Mouse (Mus musculus) adrenal gland, adult 8-10 months (tissue): ENCODE measurements around the gene Clic5. TPM values are rescaled to one million over a fixed set of nuclear protein-coding genes. Genes with fewer than 3 reads are reported as not detected.
"Not testable (repeated sequence)": the region's sequence is repeated elsewhere in the genome, so short reads cannot be mapped to it uniquely, and the experiment has no call there.

ENCODE experiments used
- DNase-seq: peaks from one replicate; pipeline ENCODE4 v3.0.0; 2022
- total RNA-seq, 4 experiments: library from RNA; stranded (reverse); gene quantifications; 2 replicates each; pipeline ENCODE4 v1.2.4; 2022

Clic5 gene
- 10 to 100 TPM in 3 of 4 experiments, 1 to 10 TPM in 1; 9.6 to 20.2 (median 13.6) TPM for total RNA-seq

DNA sequence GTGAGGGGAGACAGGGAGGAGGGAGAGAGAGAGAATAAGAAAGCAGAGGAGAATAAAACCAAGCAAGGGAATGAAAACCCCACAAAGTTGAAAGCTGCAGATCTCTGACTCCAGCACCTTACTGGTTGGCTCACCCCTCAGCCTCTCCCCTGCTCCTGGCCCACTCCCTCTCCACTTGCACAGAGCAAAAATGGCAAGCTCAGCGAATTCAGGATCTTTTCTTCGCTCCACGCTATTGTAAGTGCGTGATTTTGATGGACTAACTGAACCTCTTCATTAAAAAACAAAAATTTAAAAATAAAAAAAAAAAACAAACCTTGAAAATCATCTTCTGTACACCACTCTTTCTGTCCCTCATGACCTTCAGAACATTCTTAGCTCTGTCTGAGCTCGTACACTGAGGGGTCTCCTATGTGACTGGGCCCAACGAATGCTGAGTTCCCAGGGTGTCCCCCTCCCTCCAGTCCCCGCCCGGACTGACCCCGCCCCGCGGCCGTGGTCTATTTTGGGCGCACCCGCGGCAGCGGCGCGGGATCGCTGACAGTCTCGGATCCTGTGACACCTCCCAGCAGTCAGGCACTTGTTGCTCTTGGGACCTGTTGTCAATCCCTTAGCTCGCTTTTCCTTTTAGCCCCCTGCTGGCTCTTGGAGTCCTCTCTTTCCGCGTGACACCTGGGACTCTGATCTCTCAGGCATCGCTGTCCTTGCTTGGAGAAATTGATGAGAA lies at the start of gene Clic5:
Gene Clic5 (plus strand): TSS at position 543 of the 727 bp plus-strand sequence.
- peak; percentile 30 for DNase-seq

DNA sequence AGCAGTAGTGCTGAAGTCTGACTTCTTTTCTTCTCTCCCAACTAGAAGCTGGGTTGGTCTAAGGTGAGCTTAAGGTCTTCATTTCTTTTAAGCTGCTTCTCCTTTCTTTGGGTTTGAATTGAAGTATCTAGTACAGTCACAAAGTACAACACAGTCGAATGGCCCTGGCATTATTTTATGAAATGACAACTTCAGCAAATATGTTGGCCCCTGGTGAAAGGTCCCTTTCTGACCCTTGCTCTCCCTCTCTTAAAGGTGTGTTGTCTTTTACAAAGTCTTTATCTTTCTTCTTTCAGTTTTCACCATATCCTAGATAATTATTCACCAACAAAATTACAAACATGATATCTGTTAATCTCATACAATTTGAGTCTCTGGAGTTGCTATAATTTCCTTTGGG lies 42.6 kb upstream of the Clic5 start:
- no peak for DNase-seq

DNA sequence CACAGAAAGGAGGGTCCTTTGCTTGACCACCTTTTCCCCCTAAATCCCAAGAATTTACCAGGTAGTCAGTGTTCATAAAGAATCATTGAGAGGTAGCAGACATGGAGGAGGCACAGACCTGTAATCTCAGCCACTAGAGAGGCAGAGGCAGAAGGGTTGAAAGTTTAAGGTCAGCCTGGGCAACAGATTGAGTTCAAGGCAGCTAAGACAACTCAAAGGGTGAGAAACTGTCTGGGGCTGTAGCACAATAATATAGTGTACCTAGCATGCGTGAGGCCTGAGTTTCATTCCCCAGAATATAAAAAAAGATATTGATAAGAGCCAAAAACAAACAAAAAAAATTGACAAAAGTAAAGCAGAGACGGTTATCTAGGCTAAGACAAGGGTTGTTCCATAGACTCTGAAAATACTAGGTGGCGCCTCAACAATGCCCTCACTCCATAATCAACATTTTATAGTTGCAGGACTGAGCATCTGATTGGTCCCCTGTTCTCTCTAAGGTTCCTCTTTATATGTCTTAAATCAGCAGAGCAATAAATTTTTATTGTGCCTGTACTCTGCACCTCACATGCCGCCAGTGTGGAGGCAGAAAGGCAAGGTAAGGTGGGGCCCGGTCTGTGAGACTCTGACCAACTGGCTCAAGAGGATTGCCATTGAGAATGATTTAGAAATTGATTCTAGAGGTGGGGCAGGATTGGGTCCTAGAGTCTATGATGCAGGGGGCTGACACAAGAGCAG lies 40.1 kb upstream of the Clic5 start:
- no peak for DNase-seq

DNA sequence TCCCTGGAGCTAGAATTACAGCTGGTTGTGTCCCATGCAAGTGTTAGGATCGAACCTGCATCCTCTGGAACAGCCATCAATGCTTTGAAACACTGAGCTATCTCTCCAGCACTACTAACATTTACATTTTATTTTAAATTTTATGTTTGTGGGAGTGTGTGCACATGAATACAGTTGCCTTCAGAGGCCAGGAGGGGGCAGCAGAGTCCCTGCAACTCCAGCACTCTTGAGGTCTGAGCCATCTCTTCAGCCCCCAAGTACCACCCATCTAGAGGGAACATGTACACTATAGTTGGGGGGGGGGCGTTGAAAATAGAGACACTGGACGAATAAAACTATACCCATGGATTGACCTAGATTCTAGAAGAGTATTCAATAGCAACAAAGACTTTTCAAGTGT lies 37.3 kb upstream of the Clic5 start:
- no peak for DNase-seq

DNA sequence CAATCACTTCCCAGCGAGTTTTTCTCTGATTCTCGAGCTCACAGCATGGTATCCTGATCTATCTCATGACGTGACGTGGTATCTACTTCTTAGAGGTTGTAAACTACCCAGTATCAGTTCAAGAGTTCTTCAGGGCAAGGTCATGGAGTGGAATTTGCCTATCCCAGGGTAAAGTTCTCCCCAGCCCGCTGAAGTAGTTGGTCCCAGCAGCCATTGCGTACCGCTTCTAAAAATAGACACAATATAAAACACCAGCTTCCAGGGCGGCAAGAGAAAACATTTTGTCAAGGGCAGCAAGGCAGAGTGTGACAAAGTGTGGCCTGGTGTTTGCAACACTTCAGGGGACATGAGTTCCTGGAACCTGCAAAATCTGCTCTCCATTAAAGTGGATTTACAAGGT lies 36.5 kb upstream of the Clic5 start:
- DNase-seq, result no peak

DNA sequence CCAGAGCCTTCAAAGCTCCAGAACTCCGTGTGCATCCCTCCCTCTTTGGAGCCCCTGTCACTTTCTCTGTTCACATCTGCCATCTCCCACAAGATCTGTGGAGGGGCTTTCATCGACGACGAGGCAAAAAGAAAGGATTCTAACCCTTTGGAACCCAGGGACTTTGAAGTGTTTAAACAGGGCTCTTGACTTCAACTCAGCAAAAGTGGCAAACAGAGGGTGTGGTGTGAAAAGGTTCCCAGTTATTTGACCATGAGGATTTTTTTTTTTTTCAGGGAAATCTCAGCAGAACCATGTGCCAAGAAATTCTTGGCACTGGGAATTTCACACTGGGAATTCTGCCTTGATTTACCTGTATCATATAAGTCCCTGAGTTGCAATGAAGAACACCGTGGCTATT lies 34.5 kb upstream of the Clic5 start:
- DNase-seq, result no peak

DNA sequence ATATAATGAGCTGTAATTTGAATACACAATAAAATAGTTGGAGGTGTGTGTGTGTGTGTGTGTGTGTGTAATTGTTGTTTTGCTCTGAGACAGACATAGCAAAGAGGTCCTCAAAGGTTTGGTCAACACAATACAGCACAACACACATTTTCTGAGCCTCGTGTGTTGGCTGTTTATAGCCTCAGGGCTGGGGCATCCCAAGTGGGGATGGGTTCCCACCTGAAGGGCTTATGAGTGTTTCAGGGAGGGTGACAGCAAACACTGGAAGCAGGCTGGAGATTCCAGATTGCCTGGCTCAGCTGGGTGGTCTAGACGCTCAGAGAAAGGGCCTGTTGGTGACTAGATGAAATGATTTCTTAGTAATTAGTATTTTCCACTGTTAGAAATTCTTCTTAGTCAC lies 33.2 kb upstream of the Clic5 start:
- no peak for DNase-seq

DNA sequence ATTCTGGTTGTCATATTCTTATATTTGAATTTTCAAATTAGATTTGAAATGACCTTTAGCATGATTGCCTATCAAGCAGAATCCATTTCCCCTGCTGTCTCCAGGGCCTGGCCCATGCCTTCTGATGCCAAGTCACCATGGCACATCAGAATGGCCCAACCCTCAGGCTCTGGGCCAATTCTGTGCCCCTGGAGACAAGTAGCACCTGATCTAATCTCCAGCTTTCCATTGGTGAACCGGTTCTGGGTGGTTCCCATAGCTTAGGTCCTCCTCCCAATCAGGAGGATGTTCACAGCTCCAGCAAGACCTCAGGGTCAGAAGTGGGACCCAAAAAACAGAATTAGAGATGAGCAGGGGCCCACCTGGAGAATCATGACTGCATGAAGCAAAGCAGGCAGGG lies 30.2 kb upstream of the Clic5 start:
- no peak for DNase-seq

DNA sequence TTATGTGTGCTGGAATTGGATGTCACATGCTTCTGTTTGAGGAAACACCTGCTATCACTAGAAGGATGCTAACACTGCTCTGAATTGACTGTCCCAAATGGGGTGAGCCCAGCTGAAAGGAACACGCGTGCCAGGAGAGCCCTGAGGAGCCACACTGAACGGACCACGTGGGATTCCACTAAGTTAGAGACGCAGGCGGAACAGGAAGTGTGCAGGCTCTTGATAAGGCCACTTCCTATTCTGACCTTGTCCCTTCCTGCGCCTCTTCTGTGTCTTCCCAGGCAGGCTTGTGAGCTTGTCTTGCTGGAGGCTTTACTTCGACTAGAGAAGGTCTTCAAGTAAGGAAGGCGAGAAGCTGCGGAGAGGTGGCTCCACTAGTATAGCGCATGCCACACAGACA lies 27.9 kb upstream of the Clic5 start:
- no peak for DNase-seq

DNA sequence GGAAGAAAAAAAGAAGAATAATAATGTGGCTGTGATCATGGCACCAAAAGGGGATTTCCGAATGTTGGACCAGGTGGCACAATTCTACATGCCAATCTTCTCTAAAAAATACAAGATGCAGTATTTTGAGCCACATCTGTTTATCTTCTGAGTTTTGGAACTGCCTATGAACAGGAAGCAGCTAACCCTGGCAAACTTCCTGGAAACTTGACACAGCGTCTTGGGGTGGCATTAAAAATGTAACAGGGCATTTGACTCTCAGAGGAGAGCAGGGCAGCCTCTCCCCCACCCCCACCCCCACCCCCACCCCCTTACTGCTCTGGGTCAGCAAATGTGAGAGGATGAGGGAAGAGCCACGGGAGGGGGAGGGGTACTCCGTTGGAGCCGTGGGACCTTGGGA lies 25.9 kb upstream of the Clic5 start:
- DNase-seq, result no peak

DNA sequence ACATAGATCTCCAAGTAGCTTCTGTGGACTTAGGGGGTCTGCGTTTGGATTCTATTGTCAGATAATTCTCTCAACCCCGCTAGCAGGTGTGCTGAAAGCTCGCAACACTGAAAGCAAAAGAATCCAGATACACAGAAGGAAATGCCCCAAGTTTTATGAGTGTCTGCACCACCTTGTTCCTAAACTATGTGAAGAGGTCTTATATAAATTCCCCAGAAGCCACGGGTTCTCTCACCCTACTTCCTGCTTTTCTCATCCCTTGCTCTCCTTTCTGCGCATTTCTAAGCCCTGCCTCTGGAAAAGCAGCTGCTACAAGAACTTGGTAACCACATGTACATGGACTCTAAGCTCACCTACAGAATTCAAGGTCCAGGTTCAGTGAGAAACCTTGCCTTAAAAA lies 25.4 kb upstream of the Clic5 start:
- no peak for DNase-seq

DNA sequence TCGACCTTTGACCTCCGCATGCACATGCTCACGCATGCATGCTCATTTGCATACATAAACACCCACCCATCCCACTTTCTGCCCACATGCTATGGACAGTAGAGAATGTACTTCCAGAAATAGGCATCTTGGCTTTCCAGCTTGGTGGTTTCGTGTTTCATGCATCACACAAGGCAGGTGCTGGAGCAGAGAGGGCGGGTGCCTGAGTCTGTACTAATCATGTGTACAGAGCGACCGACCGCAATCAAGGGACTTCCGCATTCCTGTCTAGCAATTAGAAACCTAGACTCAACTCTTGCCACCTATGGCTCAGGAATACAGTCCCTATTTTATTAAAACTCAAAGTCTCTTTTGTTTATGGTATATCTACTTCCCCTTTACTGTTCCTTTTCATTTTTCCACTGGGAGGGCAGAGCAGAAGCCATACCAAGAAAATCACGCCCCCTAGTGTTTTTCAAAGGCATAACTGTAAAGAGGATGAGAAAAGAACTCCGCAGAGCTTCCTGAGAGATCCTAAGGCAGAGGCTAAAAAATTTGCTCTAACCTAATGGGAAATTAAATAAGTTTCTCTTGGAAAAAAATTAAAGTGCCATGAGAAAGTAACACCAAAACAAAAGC lies 22.5 kb upstream of the Clic5 start:
- DNase-seq, result no peak

DNA sequence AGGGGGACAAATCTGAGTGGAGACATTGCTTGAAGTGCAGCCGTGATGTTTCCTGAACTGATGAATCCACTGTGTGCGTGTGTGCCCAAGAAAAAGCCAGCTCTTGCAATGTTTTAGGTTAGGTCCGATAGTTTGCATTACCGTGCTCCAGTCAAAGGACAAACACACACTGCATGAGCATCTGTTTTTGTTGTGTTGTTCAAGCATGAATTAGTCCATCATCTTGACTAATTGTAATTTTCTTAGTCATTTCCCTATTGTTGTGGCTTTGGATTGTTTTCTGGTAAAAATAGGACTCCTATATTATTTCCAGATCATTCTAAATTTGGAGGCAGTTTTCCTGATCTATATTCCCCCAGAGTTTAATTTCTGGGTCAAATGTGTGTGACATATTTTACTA lies 18.7 kb upstream of the Clic5 start:
- DNase-seq, result no peak

DNA sequence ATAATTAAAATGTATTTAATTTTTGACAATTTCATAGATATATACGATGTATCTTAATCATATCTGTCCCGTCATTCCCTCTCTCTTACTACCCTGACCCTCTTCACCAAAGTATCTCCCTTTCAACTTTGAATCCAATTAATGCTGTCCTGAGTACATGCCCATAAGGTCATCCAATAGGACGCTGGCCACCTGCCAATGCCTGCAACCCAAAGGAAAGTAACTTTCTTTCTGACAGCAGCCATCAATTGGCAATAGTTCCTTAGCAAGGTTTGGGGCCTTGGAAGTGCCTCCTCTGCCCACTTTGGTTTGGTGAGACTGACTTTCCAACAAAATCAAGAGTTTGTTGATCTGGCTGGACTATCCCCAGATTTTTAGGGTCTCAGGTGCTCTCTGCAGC lies 18.1 kb upstream of the Clic5 start:
- no peak for DNase-seq

DNA sequence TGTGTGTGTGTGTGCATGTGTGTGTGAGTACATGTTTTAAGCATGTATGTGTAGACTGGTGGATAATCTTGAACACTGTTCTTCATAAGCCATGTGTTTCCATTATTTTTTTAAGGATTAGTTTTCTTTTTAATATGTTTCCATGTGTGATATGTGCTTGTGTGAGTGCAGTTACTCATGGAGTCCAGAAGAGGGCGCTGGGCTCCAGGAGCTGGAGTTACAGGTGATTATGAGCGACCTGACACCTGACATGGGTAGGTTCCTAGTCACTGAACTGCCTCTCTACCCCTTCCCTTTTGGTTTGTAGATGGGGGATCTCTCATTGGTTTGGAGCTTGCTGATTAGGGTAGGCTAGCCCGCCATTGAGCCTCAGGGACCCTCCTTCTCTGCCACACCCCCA lies 16.5 kb upstream of the Clic5 start:
- no peak for DNase-seq

DNA sequence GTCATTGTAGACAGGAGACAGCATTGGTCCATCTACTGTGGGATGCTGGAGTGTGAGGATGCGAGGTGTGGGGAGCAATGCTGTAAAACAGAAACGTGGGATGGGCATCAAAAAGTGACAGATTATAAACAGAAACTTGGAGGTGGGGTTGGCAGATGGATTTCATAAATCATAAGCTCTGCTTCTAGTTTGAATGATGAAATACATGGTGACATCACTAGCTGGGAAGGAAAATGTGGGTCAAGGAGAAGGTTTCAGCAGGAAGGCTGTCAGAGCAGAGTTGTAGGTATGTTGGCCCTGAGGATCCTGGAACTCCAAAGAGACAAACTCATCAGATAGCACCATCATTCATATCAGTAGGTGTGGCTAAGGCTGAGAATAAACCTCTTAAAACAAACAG lies 15.0 kb upstream of the Clic5 start:
- no peak for DNase-seq

DNA sequence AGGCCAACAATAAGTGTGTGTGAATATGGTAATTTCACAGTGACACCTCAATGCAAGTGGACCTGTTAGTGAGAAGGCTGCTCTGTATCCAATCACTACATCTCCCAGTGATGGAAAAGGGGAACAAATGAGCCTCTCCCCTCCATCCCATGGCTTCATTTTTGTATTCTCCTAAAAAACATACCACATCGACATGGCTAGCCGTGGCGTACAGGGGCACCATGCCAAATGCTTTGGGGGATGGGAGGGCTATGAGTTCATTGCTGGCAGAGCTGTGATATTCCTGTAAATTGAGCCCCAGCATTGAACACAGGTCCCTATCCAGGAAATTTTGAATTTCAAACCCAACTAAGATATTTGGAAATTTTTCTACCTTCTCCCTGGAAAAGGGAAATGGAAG lies 11.1 kb upstream of the Clic5 start:
- DNase-seq, result no peak

DNA sequence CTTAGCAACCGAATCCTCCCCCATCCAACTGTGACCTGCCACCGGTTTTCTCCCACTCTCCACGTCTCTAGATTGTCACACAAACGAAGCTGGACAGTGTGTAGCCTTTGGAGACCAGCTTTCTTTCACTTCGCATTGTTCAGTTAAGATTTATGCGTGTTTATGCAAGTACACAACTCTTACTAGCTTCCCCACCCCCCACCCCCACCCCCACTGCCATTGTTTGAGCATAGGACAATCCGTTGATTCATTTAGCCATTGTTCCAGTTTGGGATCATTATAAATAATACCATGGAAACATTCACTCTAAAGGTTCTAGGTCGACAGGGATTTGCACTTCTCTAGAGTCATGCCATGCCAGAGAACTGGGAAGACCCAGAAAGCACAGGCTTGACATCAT lies 7.0 kb upstream of the Clic5 start:
- no peak for DNase-seq

DNA sequence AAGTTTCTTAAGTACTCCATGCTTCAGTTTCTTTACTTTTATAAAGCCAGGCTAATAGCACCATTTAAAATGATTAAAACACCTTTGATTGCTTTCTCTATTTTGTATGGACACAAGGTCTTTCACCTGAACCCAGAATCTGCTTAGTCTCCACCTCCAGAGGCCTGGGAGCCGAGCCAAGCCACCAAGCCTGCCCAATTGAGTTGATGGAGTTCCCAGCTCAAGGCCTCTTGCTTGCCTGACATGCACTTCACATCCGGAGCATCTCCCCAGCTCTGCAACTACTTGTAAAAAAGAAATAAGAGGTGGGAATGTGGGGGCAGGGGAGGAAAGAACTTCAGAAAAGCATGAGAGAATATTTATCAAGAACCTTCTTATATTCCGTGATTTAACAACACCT lies 1.5 kb upstream of the Clic5 start:
- DNase-seq, result no peak

DNA sequence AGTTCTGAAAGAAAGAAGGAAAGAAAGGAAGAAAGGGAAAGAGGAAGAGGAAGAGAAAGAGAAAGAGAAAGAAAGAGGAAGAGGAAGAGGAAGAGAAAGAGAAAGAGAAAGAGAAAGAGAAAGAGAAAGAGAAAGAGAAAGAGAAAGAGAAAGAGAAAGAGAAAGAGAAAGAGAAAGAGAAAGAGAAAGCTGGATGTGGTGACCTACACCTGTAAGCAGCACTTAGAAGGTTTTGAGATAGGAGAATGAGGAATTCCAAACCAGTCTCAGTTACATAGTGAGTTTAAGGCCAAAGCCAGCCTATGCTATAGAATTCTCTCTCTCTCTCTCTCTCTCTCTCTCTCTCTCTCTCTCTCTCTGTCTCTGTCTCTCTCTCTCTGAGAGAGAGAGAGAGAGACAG lies 847 bp upstream of the Clic5 start:
- DNase-seq, result not testable (repeated sequence)

DNA sequence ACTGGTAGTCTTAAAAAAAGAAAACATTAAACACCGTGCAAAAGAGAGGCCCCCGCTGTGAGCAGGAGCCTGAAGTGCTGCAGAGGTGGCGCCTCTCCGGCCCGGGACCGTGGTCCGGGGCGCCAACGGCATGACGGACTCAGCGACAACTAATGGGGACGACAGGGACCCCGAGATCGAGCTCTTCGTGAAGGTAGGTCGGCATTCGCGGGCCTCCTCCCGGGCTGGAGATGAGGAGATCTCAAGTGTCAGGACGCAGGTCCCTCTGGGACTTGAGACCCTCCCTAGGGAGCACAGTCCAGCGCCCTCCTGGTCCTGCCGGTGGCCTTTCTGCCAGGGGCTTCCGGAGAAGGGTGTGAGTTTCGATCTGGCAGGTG lies 373 bp downstream of the Clic5 start:
- DNase-seq, result no peak

DNA sequence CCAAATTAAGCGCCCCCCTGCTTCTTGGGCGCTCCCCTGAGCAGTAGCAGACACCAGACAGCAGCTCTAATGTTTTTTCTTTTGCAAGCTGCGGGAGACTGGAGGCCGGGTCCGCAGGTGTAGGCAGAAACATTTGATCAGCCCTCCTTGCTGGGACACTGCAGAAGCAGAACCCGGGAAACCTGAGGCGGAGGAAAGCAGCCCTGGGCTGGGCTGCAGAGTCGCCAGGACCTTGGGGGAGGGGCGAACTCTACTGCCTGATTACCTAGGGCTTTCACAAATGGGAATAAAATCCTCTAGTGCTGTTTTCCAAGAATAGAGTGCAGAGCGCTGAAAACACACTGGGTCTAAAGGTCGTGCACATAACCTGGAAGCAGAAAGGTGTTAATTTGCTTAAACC lies 1.3 kb downstream of the Clic5 start:
- no peak for DNase-seq

DNA sequence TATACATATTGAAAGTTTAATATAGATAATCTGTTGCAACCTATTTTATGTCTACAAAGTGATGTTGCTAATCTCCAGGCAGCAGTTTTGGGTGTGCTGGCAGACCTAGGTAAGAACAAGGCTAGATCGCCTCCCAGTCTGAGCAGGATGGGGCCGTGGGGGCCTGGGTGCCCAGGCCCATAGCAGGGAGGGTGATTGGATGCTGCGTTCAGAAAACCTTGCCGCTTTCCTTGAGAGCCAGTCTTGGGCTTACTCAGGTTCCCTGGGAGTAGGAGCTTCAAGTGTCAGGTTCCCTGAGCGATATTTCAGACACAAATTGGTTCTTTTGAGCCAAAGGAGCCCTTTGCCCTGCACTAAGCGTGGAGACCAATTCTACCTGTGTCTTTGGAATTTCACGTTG lies 1.9 kb downstream of the Clic5 start:
- DNase-seq, result no peak

DNA sequence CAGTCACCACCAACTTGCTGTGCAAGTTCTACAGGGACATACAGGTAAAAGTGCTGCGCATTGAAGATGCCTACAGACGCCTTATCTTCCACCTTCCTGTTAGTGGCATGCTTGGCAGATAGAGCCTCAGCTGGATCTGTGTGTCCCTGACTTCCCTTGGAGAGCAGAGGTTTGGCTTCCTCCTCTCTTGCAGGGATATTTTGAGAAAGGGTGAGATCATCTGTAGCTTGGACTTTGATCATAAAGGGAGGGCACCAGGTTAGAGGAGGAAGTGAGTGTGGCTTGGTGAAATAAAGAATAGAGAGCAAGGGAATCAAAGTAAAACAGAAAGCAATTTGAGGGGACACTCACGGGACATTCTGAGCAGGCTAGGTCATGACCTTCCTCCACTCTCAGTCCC lies 4.6 kb downstream of the Clic5 start:
- DNase-seq, result no peak
